In the genomic region with DNA sequence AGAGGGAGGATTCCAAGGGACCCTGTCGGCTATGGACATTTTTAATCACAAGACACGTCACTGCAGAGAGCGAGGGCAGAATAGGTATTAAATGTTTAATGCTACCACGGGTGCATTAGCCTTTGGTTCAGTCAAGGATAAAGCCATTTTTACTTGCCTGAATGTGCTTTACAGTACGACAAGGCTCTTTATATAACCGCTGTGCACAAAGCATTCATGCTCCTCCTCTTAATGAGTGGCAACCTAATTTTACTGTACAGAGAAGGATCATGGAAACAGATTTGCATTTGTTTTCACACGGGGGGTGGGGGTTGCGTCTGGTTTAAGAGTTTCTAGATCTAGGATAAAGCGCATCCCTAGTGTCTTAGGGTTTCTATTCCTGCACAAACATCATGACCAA, we compare ENCODE assay signal across 21 mouse cellular contexts. TPM values are rescaled to one million over a fixed set of nuclear protein-coding genes. Genes with fewer than 3 reads are reported as not detected.
"Had no signal": no experiment of that assay in that cellular context is flagged by ENCODE, and none has a peak within 500 bp of the region (broad histone marks: within the 10 kb centered on the region; RNA-seq: fewer than 3 reads in every experiment).

No protein-coding gene starts in this region.

- H3K4me3 ChIP-seq: layer of hippocampus, adult 2 months; limb, embryonic 12.5 days; limb, embryonic 15.5 days; lung, embryonic 15.5 days; megakaryocyte, embryonic 14.5 days; midbrain, embryonic 10.5 days; myocyte had no signal

- ATAC-seq: intestine, postnatal 0 days had no signal

- H3K4me2 ChIP-seq: limb, embryonic 12.5 days; limb, embryonic 15.5 days; liver, embryonic 11.5 days; lung, embryonic 15.5 days had no signal

- H3K36me3 ChIP-seq: limb, embryonic 15.5 days; lung, embryonic 15.5 days had no signal

- H3K9me3 ChIP-seq: limb, embryonic 12.5 days; limb, embryonic 15.5 days; lung, embryonic 15.5 days; megakaryocyte, embryonic 14.5 days; midbrain, embryonic 10.5 days had no signal

- H3K27me3 ChIP-seq: limb, embryonic 12.5 days; limb, embryonic 15.5 days; lung, embryonic 15.5 days had no signal

- H3K4me1 ChIP-seq: limb, embryonic 12.5 days; limb, embryonic 15.5 days; lung, embryonic 15.5 days; megakaryocyte, embryonic 14.5 days; midbrain, embryonic 10.5 days had no signal

- H3K27ac ChIP-seq: kidney, postnatal 0 days; layer of hippocampus, adult 2 months; limb, embryonic 12.5 days; limb, embryonic 15.5 days; liver, embryonic 14.5 days; lung, embryonic 15.5 days; midbrain, embryonic 10.5 days had no signal

- H3K9ac ChIP-seq: limb, embryonic 12.5 days; limb, embryonic 15.5 days; liver, embryonic 14.5 days; lung, embryonic 15.5 days had no signal

- DNase-seq: kidney, adult 2 months; kidney, postnatal 25 days; layer of hippocampus, adult 9-11 months; left cerebral cortex, postnatal 4 days; lung, adult 18-20 months; lung, postnatal 10 days; lung, postnatal 36 days; midbrain, embryonic 14.5 days; thymus, adult 18-20 months; thymus, postnatal 36 days had no signal

RNA-seq across cellular contexts. Expression of a gene that starts 42.0 kb away (rescaled TPM):
- polyA plus RNA-seq: myocyte had no signal
